Mouse (Mus musculus): ENCODE data around the gene Larp6. TPM values are rescaled to one million over a fixed set of nuclear protein-coding genes. Genes with fewer than 3 reads are reported as not detected.

The Larp6 gene
- polyA plus RNA-seq, 1 experiment from 2014 or later: 0.11 TPM

GRCm38 (mm10) chr9:60776899-60777298 lies 64.1 kb downstream of the Larp6 start:
- no peak for DNase-seq
- WGBS (ENCODE audit: insufficient replicate concordance): 58% methylated on average over 9 of the region's 9 CpGs
- TF ChIP-seq CTCF (IDR thresholded peaks at IDR 0.05; ENCODE audit: low read depth): no peak
- no peak for TF ChIP-seq EP300 (IDR thresholded peaks at IDR 0.05; ENCODE audit: low read depth)

GRCm38 (mm10) chr9:60782057-60782789 lies 69.4 kb downstream of the Larp6 start:
- H3K4me2 ChIP-seq (ENCODE audit: low read depth, low read length): no peak overlapping the region
- H3K9me3 ChIP-seq (ENCODE audit: low read length): no peaks in the 10 kb centered on the region
- no peak overlapping the region for H3K4me3 ChIP-seq (ENCODE audit: low read depth, low read length)
- no peaks in the 10 kb centered on the region for H3K4me1 ChIP-seq (ENCODE audit: insufficient read depth)
- DNase-seq (no peak), ATAC-seq (no peak)
- no peaks in the 10 kb centered on the region for H3K36me3 ChIP-seq (replicated peaks; ENCODE audit: insufficient read depth, low read length)
- TF ChIP-seq EP300 (IDR thresholded peaks at IDR 0.05; ENCODE audit: low read depth) (no peak), CTCF (IDR thresholded peaks at IDR 0.05; ENCODE audit: low read depth) (no peak)
- H3K9ac ChIP-seq (replicated peaks): no peak overlapping the region
- 74% methylated on average over 9 of the region's 9 CpGs for WGBS (ENCODE audit: insufficient replicate concordance)
- no peaks in the 10 kb centered on the region for H3K27me3 ChIP-seq (ENCODE audit: insufficient read depth, low read length)
- H3K27ac ChIP-seq (ENCODE audit: low read depth): no peak overlapping the region

More at GRCm38 (mm10) chr9:60776899-60777298, 64.1 kb downstream of the Larp6 start:
- peaks cover 4% of the 10 kb centered on the region; the same call in 1 of the 2 replicates for H3K9me3 ChIP-seq (ENCODE audit: low read length)
- no peak overlapping the region for H3K9ac ChIP-seq (replicated peaks)
- H3K4me2 ChIP-seq (ENCODE audit: low read depth, low read length): no peak overlapping the region
- ATAC-seq: no peak
- no peak overlapping the region for H3K4me3 ChIP-seq (ENCODE audit: low read depth, low read length)
- no peaks in the 10 kb centered on the region for H3K4me1 ChIP-seq (ENCODE audit: insufficient read depth)
- no peak overlapping the region for H3K27ac ChIP-seq (ENCODE audit: low read depth)
- H3K27me3 ChIP-seq (ENCODE audit: insufficient read depth, low read length): no peaks in the 10 kb centered on the region
- H3K36me3 ChIP-seq (replicated peaks; ENCODE audit: insufficient read depth, low read length): no peaks in the 10 kb centered on the region

GRCm38 (mm10) chr9:60785069-60785468 lies 72.3 kb downstream of the Larp6 start:
- Histone ChIP-seq H3K27ac (ENCODE audit: low read depth) (no peak overlapping the region), H3K9me3 (ENCODE audit: low read length) (no peaks in the 10 kb centered on the region), H3K4me2 (ENCODE audit: low read depth, low read length) (no peak overlapping the region), H3K4me1 (ENCODE audit: insufficient read depth) (no peaks in the 10 kb centered on the region), H3K4me3 (ENCODE audit: low read depth, low read length) (no peak overlapping the region), H3K9ac (replicated peaks) (no peak overlapping the region), H3K27me3 (ENCODE audit: insufficient read depth, low read length) (no peaks in the 10 kb centered on the region), H3K36me3 (replicated peaks; ENCODE audit: insufficient read depth, low read length) (no peaks in the 10 kb centered on the region)
- TF ChIP-seq EP300 (IDR thresholded peaks at IDR 0.05; ENCODE audit: low read depth): no peak
- no peak for DNase-seq
- no peak for ATAC-seq
- WGBS (ENCODE audit: insufficient replicate concordance): 72% methylated on average over 4 of the region's 4 CpGs

- no peaks in the 10 kb centered on the region for H3K36me3 ChIP-seq (replicated peaks; ENCODE audit: insufficient read depth, low read length)
- no peak overlapping the region for H3K27ac ChIP-seq (ENCODE audit: low read depth)
- DNase-seq (no peak), ATAC-seq (no peak)
- H3K27me3 ChIP-seq (ENCODE audit: insufficient read depth, low read length): no peaks in the 10 kb centered on the region
- H3K4me1 ChIP-seq (ENCODE audit: insufficient read depth): no peaks in the 10 kb centered on the region
- 32% methylated on average over 2 of the region's 2 CpGs for WGBS (ENCODE audit: insufficient replicate concordance)
- no peak for TF ChIP-seq CTCF (IDR thresholded peaks at IDR 0.05; ENCODE audit: low read depth)
- TF ChIP-seq EP300 (IDR thresholded peaks at IDR 0.05; ENCODE audit: low read depth): no peak
- H3K4me2 ChIP-seq (ENCODE audit: low read depth, low read length): no peak overlapping the region
- no peak overlapping the region for H3K9ac ChIP-seq (replicated peaks)
- H3K4me3 ChIP-seq (ENCODE audit: low read depth, low read length): no peak overlapping the region
- H3K9me3 ChIP-seq (ENCODE audit: low read length): no peaks in the 10 kb centered on the region
These were observed 74.8 kb downstream of the Larp6 start for GRCm38 (mm10) chr9:60787517-60788110.

Other genes starting within 250 kb of the Larp6 start
- gene Thsd4, start 190.9 kb upstream of the Larp6 start, polyA plus RNA-seq (2015; fragmentation: Nextera tagmentation; extraction: Ambion mirVana): 0.56 and 0.70 TPM in 2 replicates
- 0.63 and 0.66 TPM in 2 replicates for gene Lrrc49, start 24.8 kb upstream of the Larp6 start, polyA plus RNA-seq (2015; fragmentation: Nextera tagmentation; extraction: Ambion mirVana)
- gene Uaca, start 81.6 kb downstream of the Larp6 start, polyA plus RNA-seq (2015; fragmentation: Nextera tagmentation; extraction: Ambion mirVana): 2.0 and 2.4 TPM in 2 replicates

Data from liver, postnatal 0 days (tissue).